Mouse (Mus musculus) heart, adult 2 months (tissue): ENCODE measurements around the gene Zfp874b. TPM values are rescaled to one million over a fixed set of nuclear protein-coding genes. Genes with fewer than 3 reads are reported as not detected.
"Not testable (repeated sequence)": the region's sequence is repeated elsewhere in the genome, so short reads cannot be mapped to it uniquely, and the experiment has no call there.

ENCODE experiments used
- DNase-seq, 2 experiments: peaks; one replicate each; pipeline ENCODE4 v3.0.0; 2021
- H3K27ac ChIP-seq: fragments of 200-600 bp; 2 replicates; pipeline ENCODE4 v1.8.1; 2022
- H3K27me3 ChIP-seq: fragments of 200-500 bp; 2 replicates; pipeline ENCODE4 v1.6.1; 2012; ENCODE audit warnings: mild to moderate bottlenecking, low read length, inconsistent platforms, mixed read lengths; ENCODE audit not compliant: control insufficient read depth, insufficient read depth
- H3K36me3 ChIP-seq: fragments of 200-500 bp; 2 replicates; pipeline ENCODE4 v1.6.1; 2012; ENCODE audit warnings: low read length, inconsistent platforms; ENCODE audit not compliant: control insufficient read depth, insufficient read depth
- H3K4me1 ChIP-seq: fragments of 200-500 bp; 2 replicates; pipeline ENCODE4 v1.6.1; 2011; ENCODE audit warnings: low read length; ENCODE audit not compliant: control insufficient read depth, insufficient read depth
- H3K4me3 ChIP-seq: fragments of 200-600 bp; 2 replicates; pipeline ENCODE4 v1.8.1; 2022
- H3K79me2 ChIP-seq: fragments of 200-500 bp; replicated peaks from 2 replicates; pipeline ENCODE4 v1.6.1; 2012; ENCODE audit warnings: mild to moderate bottlenecking, inconsistent platforms, low read length, moderate library complexity, mixed read lengths; ENCODE audit not compliant: control insufficient read depth, insufficient read depth
- H3K9ac ChIP-seq: fragments of 200-500 bp; 2 replicates; pipeline ENCODE4 v1.6.1; 2012; ENCODE audit warnings: low read depth, mild to moderate bottlenecking, control low read depth, inconsistent platforms, low read length, mixed read lengths
- CTCF ChIP-seq: fragments of 200-600 bp; IDR thresholded peaks from 2 replicates; pipeline ENCODE4 v1.8.1; 2022; ENCODE audit warnings: antibody characterized with exemption, mild to moderate bottlenecking, moderate library complexity
- EP300 ChIP-seq: fragments of 200-500 bp; IDR thresholded peaks from 2 replicates; pipeline ENCODE4 v1.6.1; 2011; ENCODE audit warnings: low read depth, low read length, control low read depth; ENCODE audit not compliant: insufficient read depth
- POLR2A ChIP-seq: fragments of 200-500 bp; IDR thresholded peaks from 2 replicates; pipeline ENCODE4 v1.6.1; 2011; ENCODE audit warnings: mild to moderate bottlenecking, low read depth, low read length, control low read depth; ENCODE audit not compliant: insufficient read depth
- WGBS: fragments of 180-500 bp; shearing (Covaris S2); methylation state at CpG from one replicate; pipeline ENCODE4 v1.1.7; 2018; 5-methylcytosine and 5-hydroxymethylcytosine counted together
- intact Hi-C: fragments of 180-260 bp; cut with DNase I; formaldehyde crosslinking; loops from one replicate; pipeline ENCODE4 v1.15.1; 2025
- polyA plus RNA-seq: library from polyadenylated mRNA; depleted of rRNA; stranded (reverse); fragments of >200 nt; gene quantifications from 2 replicates; pipeline ENCODE4 v1.2.3, GENCODE M21; 2012
- total RNA-seq, 2 experiments: library from RNA; stranded (reverse); gene quantifications; 2 replicates each; pipeline ENCODE4 v1.2.3; 2021

The Zfp874b gene
- total and polyA plus RNA-seq, 3 experiments, result 2.5 to 17.4 (median 16.7) TPM

DNA sequence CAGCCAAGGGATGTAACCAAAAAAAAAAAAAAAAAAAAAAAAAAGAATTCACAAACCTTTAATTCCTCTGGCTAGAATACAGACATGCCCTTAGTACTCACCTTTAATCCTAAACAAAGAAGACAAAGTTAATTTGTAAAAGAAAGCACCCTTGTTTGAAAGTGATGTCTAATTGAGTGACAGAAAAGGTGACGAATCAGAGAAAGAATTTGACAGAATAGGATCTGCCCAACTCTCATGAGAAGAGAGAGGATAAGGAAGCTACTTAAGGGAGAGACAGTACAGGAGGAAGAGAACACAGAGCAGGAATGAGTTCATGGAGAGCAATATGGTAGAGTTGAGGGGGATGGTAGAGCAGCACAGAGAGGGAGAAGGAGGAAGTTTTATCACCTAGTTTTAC, 11.6 kb upstream of the Zfp874b start:
- intact Hi-C loops, result no loop called here
- peaks cover 8% of the 10 kb centered on the region for H3K36me3 ChIP-seq
- no peaks in the 10 kb centered on the region for H3K79me2 ChIP-seq
- DNase-seq, result no peak
- H3K27ac ChIP-seq, result no peak overlapping the region
- no peaks in the 10 kb centered on the region for H3K27me3 ChIP-seq
- H3K9ac ChIP-seq, result no peak overlapping the region
- TF ChIP-seq CTCF, result no peak
- TF ChIP-seq POLR2A, result no peak
- TF ChIP-seq EP300, result no peak
- no peaks in the 10 kb centered on the region for H3K4me1 ChIP-seq
- 100% methylated on average over 1 of the region's 1 CpGs for WGBS
- no peak overlapping the region for H3K4me3 ChIP-seq

DNA sequence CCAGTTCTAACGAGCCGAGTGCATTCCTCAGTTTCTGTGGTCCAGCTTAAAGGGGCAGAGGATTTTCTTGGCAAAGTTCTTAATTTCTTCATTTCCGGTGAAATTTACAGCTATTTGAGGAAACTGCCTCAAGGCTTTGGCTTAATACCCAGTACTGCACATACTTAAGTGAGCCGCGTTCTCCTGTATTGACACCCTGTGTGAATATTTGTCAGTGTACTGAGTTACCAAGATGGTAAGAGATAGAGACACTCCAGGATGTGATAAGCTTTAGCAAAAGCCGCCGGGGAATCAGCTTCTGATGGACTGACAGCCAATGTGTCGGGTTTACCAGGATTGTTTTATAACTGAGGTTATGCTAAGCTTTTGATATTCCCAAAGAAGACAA, 360 bp upstream of the Zfp874b start:
- Histone ChIP-seq H3K27ac (peak overlapping the region; percentile 96), H3K79me2 (no peaks in the 10 kb centered on the region; the same call in 1 of the 2 replicates), H3K4me1 (peaks cover 4% of the 10 kb centered on the region), H3K9ac (peak overlapping the region; percentile 49), H3K27me3 (no peaks in the 10 kb centered on the region), H3K4me3 (peak overlapping the region; percentile 80), H3K36me3 (peaks cover 16% of the 10 kb centered on the region)
- DNase-seq, result no peak
- no peak; the same call in 1 of the 2 replicates for TF ChIP-seq POLR2A
- no peak for TF ChIP-seq EP300
- no peak for TF ChIP-seq CTCF
- 10% methylated on average over 8 of the region's 8 CpGs for WGBS
- intact Hi-C loops, result loop anchor here (1.0 to 10.0 kb wide), 4 partner anchors 16 to 310 kb away; partner anchors contain the start of genes Rsl1, Zfp58 and Zfp874a

DNA sequence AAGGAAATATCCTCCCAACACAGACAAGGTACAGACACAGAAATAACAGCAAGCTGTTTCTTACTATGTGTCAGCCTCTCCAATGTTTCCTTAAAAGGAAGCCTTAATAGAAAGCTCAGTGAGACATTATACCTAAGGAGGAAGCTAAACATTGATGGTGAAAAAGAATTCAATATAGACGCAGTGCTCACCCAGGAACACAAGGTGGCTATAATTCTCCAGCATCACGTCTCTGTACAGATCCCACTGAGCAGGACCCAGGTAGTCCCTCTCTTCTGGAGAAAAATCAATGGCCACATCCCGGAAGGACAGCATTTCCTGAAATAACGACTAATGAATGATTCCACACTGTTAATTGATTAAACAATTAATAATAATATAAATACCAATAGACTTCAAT, 2.5 kb downstream of the Zfp874b start:
- Histone ChIP-seq H3K4me1 (peaks cover 4% of the 10 kb centered on the region), H3K9ac (no peak overlapping the region), H3K79me2 (no peaks in the 10 kb centered on the region; the same call in 1 of the 2 replicates), H3K27me3 (no peaks in the 10 kb centered on the region), H3K4me3 (no peak overlapping the region), H3K27ac (no peak overlapping the region), H3K36me3 (peaks cover 19% of the 10 kb centered on the region)
- intact Hi-C loops, result loop anchor here (10.0 kb wide), 1 partner anchor 307 kb away; the partner anchor contains the start of gene Rsl1
- no peak for TF ChIP-seq POLR2A
- TF ChIP-seq CTCF, result no peak
- TF ChIP-seq EP300, result no peak
- WGBS, result 62% methylated on average over 4 of the region's 4 CpGs
- no peak for DNase-seq

DNA sequence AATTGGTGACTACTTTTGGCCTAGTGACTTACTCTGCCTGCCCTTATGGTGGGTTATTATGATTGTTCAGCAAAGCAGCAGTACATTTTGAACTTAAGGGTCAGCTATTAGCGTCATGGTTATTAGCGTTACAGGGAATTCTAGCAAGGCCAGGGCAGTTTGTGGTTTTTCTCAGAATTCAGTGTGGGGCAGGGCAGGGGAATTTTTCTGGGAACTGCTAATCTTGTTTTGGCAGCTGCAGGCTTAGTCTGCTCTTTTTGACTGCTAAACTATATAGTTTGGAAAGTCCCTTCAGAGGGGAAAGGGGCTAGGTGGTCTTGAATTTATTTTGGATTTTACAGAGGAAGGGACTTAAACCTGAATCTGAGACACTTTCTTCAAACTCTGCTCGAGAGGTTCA, 14.8 kb downstream of the Zfp874b start:
- H3K27ac ChIP-seq, result no peak overlapping the region
- no peaks in the 10 kb centered on the region for H3K27me3 ChIP-seq
- H3K4me1 ChIP-seq, result no peaks in the 10 kb centered on the region
- H3K36me3 ChIP-seq, result peaks cover 4% of the 10 kb centered on the region; the same call in 1 of the 2 replicates
- no peaks in the 10 kb centered on the region for H3K79me2 ChIP-seq
- TF ChIP-seq POLR2A (no peak), CTCF (no peak), EP300 (no peak)
- H3K9ac ChIP-seq, result no peak overlapping the region
- WGBS, result 96% methylated on average over 3 of the region's 3 CpGs
- no peak for DNase-seq
- intact Hi-C loops, result no loop called here
- no peak overlapping the region for H3K4me3 ChIP-seq

DNA sequence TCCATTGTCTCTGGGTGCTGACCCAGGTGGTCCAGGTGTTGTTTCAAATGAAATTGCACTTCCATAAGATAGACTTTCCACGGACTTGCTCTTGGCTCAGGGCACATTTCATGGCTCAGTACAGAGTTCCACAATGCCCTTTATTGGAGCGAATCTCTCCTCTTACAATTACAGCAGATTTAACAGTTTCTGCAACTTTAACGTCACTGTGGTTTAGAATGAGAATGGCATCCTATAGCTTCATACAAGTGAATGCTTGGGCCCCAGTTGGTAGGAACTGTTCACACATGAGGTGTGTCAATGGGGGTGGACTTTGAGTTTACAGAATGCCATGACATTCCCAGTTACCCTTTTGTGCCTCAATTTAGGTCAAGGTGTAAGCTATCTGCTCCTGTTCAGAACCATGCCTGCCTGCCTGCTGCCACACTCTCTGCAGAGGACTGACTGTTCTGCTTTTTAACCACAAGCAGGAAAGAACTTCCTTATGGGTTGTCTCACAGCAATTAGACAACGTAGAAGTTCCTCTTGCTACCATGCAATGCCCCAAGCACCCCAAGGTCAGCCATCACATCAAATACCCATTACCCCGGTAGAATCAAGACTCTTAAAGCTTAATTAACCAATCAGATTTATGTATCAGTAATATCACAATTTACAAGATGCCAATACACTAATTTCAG, 20.4 kb downstream of the Zfp874b start:
- H3K36me3 ChIP-seq, H3K9ac ChIP-seq, H3K27ac ChIP-seq, H3K79me2 ChIP-seq, H3K4me1 ChIP-seq, DNase-seq, H3K27me3 ChIP-seq, intact Hi-C loops, H3K4me3 ChIP-seq: not testable (repeated sequence)
- WGBS, result 73% methylated on average over 3 of the region's 5 CpGs

DNA sequence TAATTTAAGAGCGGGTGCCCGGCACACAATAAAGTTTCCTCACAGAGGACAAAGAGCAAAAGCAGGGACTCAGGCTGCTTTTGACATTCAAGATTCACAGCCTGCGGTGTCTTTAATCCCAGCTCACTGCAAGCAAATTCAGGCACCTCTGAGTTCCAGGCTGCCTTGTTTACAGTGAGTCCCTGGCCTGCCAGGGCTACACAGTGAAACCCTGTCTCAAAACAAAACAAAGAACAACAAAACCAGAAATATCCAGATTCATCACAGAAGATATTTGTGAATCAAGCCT, 32.1 kb downstream of the Zfp874b start:
- Histone ChIP-seq H3K36me3 (no peaks in the 10 kb centered on the region), H3K9ac (peak overlapping the region; percentile 53; the same call in 1 of the 2 replicates), H3K4me3 (peak overlapping the region; percentile 61), H3K79me2 (no peaks in the 10 kb centered on the region), H3K4me1 (peaks cover 2% of the 10 kb centered on the region), H3K27ac (peak overlapping the region; percentile 89), H3K27me3 (no peaks in the 10 kb centered on the region)
- intact Hi-C loops, result loop anchor here (2.0 to 10.0 kb wide), 3 partner anchors 73 to 273 kb away; partner anchors contain the start of genes Zfp65 and Zfp748
- 2% methylated on average over 3 of the region's 3 CpGs for WGBS
- TF ChIP-seq CTCF (no peak), EP300 (no peak), POLR2A (no peak)
- DNase-seq, result peak in 1 of 2 experiments; percentile 25
